Mouse (Mus musculus): ENCODE measurements at regions not wholly inside any gene's neighbourhood (a gene's known extent, or its start where the extent isn't known, plus 50 kb on each side); places are given as distances from the start of the nearest gene placed in this dataset.

GRCm38 (mm10) chr14:86204582-86204981 is 936.5 kb downstream of the Diaph3 start:
- TF ChIP-seq CTCF (IDR thresholded peaks at IDR 0.05; ENCODE audit: low read depth, low read length) (no peak), TAL1 (conservative IDR thresholded peaks at IDR 0.05; ENCODE audit: low read depth, low read length) (no peak), GATA1 (IDR thresholded peaks at IDR 0.05; ENCODE audit: borderline replicate concordance, low read length) (no peak), POLR2AphosphoS5 (IDR thresholded peaks at IDR 0.05; ENCODE audit: insufficient replicate concordance, low read depth, low read length) (no peak)
